Mouse (Mus musculus): ENCODE data around the gene Lgalsl.

DNA sequence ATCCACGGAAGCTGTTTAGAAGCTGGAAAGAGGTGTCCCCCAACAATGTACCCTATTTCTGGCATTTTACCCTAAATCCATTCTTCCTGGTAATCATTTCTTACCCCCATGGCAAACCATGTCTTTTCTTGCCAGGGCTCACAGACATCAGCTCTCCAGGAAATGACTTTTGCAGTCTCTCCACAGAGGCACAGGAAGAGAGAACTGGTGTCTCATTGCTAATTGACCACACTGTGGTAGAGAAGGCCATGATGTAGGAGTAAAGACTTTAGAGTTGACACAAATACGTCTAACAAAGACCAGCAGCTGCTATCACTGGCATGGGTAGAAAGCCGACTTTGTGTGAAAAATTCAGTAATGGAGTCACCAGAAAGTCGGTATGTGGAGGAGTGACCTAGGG is 50.5 kb downstream of the Lgalsl start:
- TF ChIP-seq CTCF (conservative IDR thresholded peaks at IDR 0.05; ENCODE audit: low read length) (no peak), NANOG (IDR thresholded peaks at IDR 0.05; ENCODE audit: borderline replicate concordance, low read length) (no peak)
